Mouse (Mus musculus) erythroblast, embryonic 14.5 days (primary cell): ENCODE measurements at regions not wholly inside any gene's neighbourhood (a gene's known extent, or its start where the extent isn't known, plus 50 kb on each side); places are given as distances from the start of the nearest gene placed in this dataset.

Experiments used
- GATA1 ChIP-seq: IDR thresholded peaks from 2 replicates; pipeline ENCODE4 v1.6.1; 2012; ENCODE audit warnings: low read length, inconsistent platforms, mixed read lengths
- TAL1 ChIP-seq: IDR thresholded peaks from 3 replicates; pipeline ENCODE4 v1.6.1; 2012; ENCODE audit warnings: low read length, inconsistent platforms, mixed read lengths

- no peak for TF ChIP-seq TAL1
- no peak for TF ChIP-seq GATA1
These were observed 55.4 kb upstream of the Foxd3 start for GRCm38 (mm10) chr4:99600741-99601140.
